Mouse (Mus musculus) heart, adult 18-20 months (tissue): ENCODE results near the gene Arl5b. TPM values are rescaled to one million over a fixed set of nuclear protein-coding genes. Genes with fewer than 3 reads are reported as not detected.
A peak's percentile ranks its signal among the peaks of the same experiment; 100 is the strongest.

ENCODE experiments used
- DNase-seq, 2 experiments: peaks; one replicate each; pipeline ENCODE4 v3.0.0; 2021 to 2022; ENCODE audit warnings: mixed read lengths in 1 of 2
- long read RNA-seq, 2 experiments: library from polyadenylated mRNA; stranded (forward); transcript quantifications; one replicate each; pipeline ENCODE4 v2.0.0; 2021
- total RNA-seq, 2 experiments: library from RNA; stranded (reverse); gene quantifications; 2 replicates each; pipeline ENCODE4 v1.2.3; 2021

The Arl5b gene
- total RNA-seq = 10 to 100 TPM; 20.5 to 22.6 TPM
- long read RNA-seq, experiment 1, partial matches to known transcripts = 0 of 1 reads
- long read RNA-seq, experiment 1, other reads (novel, unspliced or antisense) = 1 of 1 reads
- long read RNA-seq, experiment 2 = 0 reads

- peak; percentile 96 to 97 for DNase-seq
Observed at GRCm38 (mm10) chr2:15049117-15049873, at the start of gene Arl5b. Gene Arl5b, plus strand, starts transcription at chr2:15049395.

DNA sequence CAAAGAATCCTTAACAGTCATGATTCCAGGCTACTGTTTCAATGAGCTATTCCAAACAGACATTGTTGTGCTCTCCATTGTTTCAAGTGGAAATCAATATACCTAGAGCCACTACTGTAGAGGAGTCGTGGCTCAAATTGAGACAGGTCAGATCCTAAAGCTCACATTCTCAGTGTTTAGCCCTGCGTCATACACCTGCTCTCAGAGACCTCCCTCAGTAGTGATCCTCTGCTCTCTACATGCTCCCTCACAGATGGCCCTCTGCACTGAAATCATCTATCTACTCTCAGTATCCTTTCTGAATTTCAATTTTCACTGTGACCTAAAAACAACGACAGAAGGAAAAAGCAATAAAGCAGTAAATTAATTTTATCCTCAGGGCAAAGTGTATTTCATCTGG is 41.7 kb upstream of the Arl5b start:
- DNase-seq = no peak

- no peak for DNase-seq
Observed at GRCm38 (mm10) chr2:15008072-15008471, 41.1 kb upstream of the Arl5b start.

GRCm38 (mm10) chr2:15026817-15027216 is 22.4 kb upstream of the Arl5b start:
- DNase-seq = no peak

GRCm38 (mm10) chr2:15027816-15028215 is 21.4 kb upstream of the Arl5b start:
- no peak for DNase-seq

DNA sequence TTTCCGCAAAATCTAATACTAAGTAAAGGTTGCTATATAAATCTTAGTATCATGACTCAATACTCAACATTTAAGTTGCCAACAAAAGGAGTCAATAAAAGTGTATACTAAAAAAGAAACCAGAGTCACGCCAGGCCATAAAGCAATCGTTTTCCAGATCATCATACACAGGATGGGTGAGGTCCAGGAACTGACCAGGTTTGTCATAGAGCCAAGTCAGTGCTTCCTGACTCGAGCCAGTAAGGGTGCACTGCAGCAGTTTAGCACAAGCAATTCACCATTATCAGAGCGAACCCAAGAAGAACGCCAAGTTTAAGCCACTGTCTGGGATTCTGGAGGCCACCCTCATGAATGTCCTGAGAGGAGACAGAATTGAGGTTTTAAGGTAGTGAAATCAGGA is 10.5 kb upstream of the Arl5b start:
- DNase-seq = peak; percentile 55 to 82

GRCm38 (mm10) chr2:15040326-15040725 is 8.9 kb upstream of the Arl5b start:
- DNase-seq = peak in 1 of 2 experiments; percentile 14

- no peak for DNase-seq
Observed at GRCm38 (mm10) chr2:15054496-15054895, 5.3 kb downstream of the Arl5b start.

DNA sequence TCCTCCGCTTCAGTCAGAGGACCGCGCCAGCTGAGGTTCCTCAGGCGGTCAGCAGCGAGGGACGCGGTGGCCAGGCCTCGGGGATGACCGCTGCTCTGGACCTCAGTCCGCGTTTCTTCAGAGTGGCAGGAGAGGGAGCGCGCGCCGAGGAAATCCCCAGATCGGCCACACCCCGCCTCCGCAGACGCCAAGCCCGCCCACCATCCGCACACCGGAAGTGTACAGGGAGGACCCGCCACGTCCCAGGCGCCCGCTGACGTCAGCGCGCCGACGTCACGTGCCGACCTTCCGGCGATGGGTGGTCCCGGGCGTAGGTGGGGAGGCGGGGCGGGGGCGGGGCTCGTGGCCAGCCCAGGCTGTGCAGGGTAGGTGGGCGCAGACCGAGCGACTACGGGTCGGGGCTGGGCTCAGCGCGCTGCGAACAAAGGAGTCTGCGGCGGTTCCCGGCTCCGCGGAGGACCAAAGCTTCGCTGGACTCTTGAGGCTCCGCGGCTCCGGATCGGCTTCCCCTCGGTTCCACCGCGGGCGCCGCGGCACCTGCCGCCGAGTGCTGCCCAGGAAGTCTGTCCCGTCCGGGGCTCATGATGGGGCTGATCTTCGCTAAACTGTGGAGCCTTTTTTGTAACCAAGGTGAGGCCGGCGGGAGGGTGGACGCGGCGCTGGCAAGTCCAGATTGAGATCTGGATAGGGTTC is 5.9 kb downstream of the Arl5b start, which contains the start of gene Nsun6:
Gene Nsun6, minus strand, starts transcription at position 125 of the 693 bp plus-strand sequence.
- peak; percentile 97 to 98 for DNase-seq

DNA sequence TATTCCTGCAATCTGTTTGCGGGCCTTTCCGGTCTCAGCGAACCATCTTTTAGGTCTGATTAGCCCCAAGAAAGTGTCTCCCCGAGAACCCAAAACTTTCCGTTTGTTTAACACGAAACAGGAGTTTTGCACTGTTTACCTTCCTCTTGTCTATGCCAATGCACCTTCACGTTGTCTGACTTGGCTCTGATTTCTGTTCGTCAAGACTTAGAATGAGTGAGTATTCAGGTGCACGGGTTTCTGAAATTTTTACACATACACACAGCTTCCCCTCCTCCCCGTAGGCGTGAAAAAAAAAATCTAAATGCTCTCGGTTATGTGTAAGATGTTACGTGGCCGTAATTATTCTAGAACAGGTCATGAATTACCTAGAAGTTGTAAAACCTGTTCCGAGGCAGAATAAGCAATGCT is 6.6 kb downstream of the Arl5b start:
- no peak for DNase-seq

DNA sequence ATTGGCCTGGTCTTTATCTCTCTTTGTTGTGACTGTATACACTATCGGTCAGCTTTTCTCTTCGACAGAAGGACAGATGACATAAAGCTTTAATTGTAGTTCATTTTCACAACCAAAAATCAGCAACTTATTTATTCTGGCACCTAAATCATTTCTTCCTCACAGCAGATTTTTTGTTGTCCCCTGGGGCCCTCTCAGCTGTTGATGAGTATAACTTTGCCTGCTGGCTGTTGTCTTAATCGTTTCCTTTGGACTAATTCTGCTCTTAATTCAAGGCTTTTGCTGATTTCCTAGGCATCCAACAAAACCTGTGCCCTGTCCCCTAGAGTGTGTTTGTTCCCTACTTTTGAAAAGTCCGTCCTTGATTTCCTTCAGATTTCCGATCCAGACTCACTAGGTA is 9.0 kb downstream of the Arl5b start:
- DNase-seq = peak; percentile 60 to 63

GRCm38 (mm10) chr2:15060856-15061255 is 11.7 kb downstream of the Arl5b start:
- DNase-seq = no peak

DNA sequence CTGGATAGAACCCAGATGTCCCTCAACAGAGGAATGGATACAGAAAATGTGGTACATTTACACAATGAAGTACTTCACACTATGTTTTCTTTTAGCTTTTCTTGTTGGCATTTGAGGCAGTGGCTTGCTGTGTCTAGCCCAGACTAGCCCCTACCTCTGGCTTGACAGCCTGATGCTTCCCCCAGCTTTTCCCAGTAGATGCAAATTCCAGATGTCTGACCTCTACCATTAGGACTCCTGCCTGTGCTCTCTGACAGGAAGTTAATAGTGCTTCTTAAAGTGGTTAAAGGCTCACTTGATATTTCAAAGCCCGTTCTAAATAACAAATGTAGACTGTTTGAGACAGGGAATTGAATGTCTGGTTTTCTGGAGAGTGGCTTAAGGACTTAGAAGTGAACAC is 14.6 kb downstream of the Arl5b start:
- DNase-seq = peak; percentile 36 to 62

DNA sequence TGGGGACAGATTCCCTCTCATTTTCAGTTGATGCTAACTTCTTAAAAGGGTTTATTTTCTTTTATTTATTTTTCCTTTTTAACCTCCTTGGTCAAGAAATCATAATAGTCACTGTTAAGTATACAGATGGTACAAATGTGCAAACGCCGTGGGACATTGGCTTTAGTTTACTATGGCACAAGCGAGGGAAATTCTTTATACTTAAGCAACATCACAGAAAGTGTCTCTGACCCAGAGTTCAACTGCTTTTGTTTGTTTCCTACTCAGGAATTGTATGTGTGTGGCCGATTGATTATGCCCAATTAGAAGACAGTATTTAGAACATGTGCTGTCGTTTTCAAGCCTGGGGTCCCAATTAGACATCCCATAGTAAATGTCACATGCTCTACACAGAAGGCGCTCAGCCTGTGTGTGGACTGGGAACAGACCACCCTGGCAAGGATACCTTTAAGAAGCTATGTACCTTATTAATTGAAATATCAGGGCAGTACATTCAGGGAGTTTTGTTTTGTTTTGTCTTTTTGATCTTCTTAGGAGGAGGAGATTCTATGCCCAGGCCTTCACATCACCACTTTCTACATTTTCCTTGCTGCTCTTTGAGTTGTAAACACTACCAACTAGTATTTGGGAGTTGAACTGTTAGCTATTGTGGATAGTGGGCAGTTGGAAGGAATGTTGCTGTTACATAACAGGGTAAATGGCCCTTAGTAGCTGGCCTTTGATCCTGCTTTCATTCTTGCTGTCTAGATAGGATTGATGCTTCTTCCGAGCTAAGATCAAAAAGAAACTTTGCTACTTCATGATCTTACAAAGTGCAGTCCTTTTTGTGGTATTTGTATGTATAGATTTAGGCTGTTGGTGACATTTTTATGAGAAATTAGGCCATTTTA is 15.4 kb downstream of the Arl5b start:
- DNase-seq = no peak

GRCm38 (mm10) chr2:15065447-15065846 is 16.3 kb downstream of the Arl5b start:
- no peak for DNase-seq

DNA sequence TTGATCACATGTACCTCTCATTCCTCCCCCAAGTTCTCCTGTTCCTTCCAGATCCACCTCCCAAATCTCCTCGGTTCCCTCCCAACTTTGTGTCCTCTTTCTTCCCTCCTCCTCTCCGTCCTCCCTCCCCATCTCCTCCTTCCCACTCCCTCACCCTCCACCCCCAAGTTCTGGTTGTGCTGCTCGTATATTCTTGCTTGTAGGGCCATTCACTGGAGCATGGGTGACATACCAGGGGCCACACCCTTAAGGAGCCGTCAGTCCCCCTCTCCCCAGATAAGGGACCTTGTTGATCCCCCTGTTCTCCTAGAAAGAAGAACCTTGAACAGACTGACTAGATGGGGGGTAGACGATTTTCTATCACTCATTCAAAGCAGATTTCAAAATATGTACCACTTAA is 17.9 kb downstream of the Arl5b start:
- DNase-seq = no peak

DNA sequence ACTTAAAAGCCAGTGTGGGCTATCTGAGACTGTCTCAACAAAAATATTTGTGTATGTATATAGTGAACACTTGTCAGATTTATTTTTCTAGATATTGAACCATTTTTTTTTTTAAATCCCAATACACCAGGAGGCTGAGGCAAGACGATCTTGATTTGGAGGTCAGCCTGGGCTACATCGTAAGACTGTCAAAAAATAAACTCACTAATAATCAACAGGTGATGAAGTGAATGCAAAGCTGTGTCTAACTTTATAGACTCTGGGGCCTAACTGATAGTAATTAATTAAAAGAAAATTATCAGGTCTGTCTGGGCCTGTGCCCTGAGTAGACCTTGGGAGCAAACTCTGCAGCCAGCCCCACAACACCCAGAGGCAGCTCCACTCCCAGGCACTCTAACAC is 34.5 kb downstream of the Arl5b start:
- no peak for DNase-seq

GRCm38 (mm10) chr2:15087308-15087707 is 38.1 kb downstream of the Arl5b start:
- DNase-seq = no peak

DNA sequence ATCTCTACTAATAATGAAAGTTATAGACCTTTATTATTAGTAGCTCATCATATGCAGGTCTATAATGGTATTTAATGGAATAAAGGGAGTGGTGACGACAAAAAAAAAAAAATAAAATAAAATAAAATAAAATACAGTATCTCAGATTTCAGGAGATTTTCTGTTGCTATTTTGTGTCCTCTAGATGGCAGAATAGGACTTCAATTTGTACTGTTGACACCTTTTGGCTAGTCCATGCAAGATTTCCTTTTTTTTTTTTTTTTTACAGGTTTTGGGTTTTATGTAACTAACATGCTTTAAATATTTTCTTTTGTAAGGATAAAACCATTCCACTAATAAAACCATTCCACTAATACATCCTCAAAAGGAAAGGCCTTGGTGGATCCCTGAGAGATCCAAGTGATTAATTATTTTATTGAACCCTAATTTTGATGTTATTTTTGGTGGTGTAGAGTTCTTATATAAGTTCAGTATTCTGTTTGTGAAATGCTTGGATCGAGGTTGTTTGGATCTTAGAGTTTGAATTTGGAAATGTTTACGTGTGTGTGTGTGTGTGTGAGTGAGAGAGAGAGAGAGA is 47.4 kb downstream of the Arl5b start:
- no peak for DNase-seq

- DNase-seq = no peak
Observed at GRCm38 (mm10) chr2:15104386-15104785, 55.2 kb downstream of the Arl5b start.

DNA sequence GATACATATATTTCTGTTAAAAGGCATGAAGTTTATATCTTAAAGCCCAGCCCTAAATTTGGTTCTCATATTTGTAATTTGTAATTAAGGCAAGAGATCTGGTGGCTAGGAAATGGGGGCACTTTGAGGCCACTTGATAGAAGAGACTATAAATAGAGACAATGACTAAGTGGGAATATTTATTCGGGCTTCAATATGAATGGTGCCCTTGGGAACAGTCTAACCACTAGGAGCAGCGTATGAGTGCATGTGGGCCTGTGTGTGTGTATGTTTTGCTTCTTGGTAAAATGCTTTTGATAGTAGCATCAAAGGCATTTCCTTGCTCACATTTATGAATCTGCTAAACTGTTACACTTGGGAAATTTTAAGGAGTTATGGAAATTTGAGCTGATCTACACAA is 62.1 kb downstream of the Arl5b start:
- no peak for DNase-seq
